Mouse (Mus musculus): Measurements from ENCODE around the gene Syk. TPM values are rescaled to one million over a fixed set of nuclear protein-coding genes. Genes with fewer than 3 reads are reported as not detected.

Syk gene
- polyA plus RNA-seq, 1 experiment: 2.7 TPM

GRCm38 (mm10) chr13:52557421-52557820 is 25.6 kb upstream of the Syk start:
- H3K4me3 ChIP-seq (ENCODE audit: insufficient read depth, low read depth, low read length): no peak overlapping the region
- no peak overlapping the region for H3K27ac ChIP-seq (replicated peaks; ENCODE audit: low read depth, low read length)
- no peaks in the 10 kb centered on the region for H3K4me1 ChIP-seq (ENCODE audit: control insufficient read depth, insufficient read depth, insufficient read length, low read length)

- Histone ChIP-seq H3K4me1 (ENCODE audit: control insufficient read depth, insufficient read depth, insufficient read length, low read length) (no peaks in the 10 kb centered on the region), H3K4me3 (ENCODE audit: insufficient read depth, low read depth, low read length) (no peak overlapping the region), H3K27ac (replicated peaks; ENCODE audit: low read depth, low read length) (no peak overlapping the region)
Measured at GRCm38 (mm10) chr13:52561367-52562165, 21.4 kb upstream of the Syk start.

- Histone ChIP-seq H3K4me3 (ENCODE audit: insufficient read depth, low read depth, low read length) (no peak overlapping the region), H3K27ac (replicated peaks; ENCODE audit: low read depth, low read length) (no peak overlapping the region), H3K4me1 (ENCODE audit: control insufficient read depth, insufficient read depth, insufficient read length, low read length) (no peaks in the 10 kb centered on the region)
Measured at GRCm38 (mm10) chr13:52562166-52562571, 20.8 kb upstream of the Syk start.

- H3K27ac ChIP-seq (replicated peaks; ENCODE audit: low read depth, low read length): no peak overlapping the region
- no peak overlapping the region for H3K4me3 ChIP-seq (ENCODE audit: insufficient read depth, low read depth, low read length)
- no peaks in the 10 kb centered on the region for H3K4me1 ChIP-seq (ENCODE audit: control insufficient read depth, insufficient read depth, insufficient read length, low read length)
Measured at GRCm38 (mm10) chr13:52565103-52565739, 17.8 kb upstream of the Syk start.

GRCm38 (mm10) chr13:52566188-52566760 is 16.7 kb upstream of the Syk start:
- Histone ChIP-seq H3K27ac (replicated peaks; ENCODE audit: low read depth, low read length) (no peak overlapping the region), H3K4me1 (ENCODE audit: control insufficient read depth, insufficient read depth, insufficient read length, low read length) (no peaks in the 10 kb centered on the region), H3K4me3 (ENCODE audit: insufficient read depth, low read depth, low read length) (no peak overlapping the region)

GRCm38 (mm10) chr13:52566777-52567176 is 16.2 kb upstream of the Syk start:
- Histone ChIP-seq H3K4me3 (ENCODE audit: insufficient read depth, low read depth, low read length) (no peak overlapping the region), H3K4me1 (ENCODE audit: control insufficient read depth, insufficient read depth, insufficient read length, low read length) (no peaks in the 10 kb centered on the region), H3K27ac (replicated peaks; ENCODE audit: low read depth, low read length) (no peak overlapping the region)

GRCm38 (mm10) chr13:52569194-52569769 is 13.7 kb upstream of the Syk start:
- no peaks in the 10 kb centered on the region for H3K4me1 ChIP-seq (ENCODE audit: control insufficient read depth, insufficient read depth, insufficient read length, low read length)
- no peak overlapping the region for H3K27ac ChIP-seq (replicated peaks; ENCODE audit: low read depth, low read length)
- H3K4me3 ChIP-seq (ENCODE audit: insufficient read depth, low read depth, low read length): no peak overlapping the region

GRCm38 (mm10) chr13:52570276-52570675 is 12.7 kb upstream of the Syk start:
- no peak overlapping the region for H3K27ac ChIP-seq (replicated peaks; ENCODE audit: low read depth, low read length)
- H3K4me3 ChIP-seq (ENCODE audit: insufficient read depth, low read depth, low read length): no peak overlapping the region
- no peaks in the 10 kb centered on the region for H3K4me1 ChIP-seq (ENCODE audit: control insufficient read depth, insufficient read depth, insufficient read length, low read length)

GRCm38 (mm10) chr13:52571591-52572384 is 11.2 kb upstream of the Syk start:
- no peak overlapping the region for H3K4me3 ChIP-seq (ENCODE audit: insufficient read depth, low read depth, low read length)
- H3K4me1 ChIP-seq (ENCODE audit: control insufficient read depth, insufficient read depth, insufficient read length, low read length): no peaks in the 10 kb centered on the region
- H3K27ac ChIP-seq (replicated peaks; ENCODE audit: low read depth, low read length): peak overlapping the region; percentile 81

GRCm38 (mm10) chr13:52572451-52573446 is 10.2 kb upstream of the Syk start:
- Histone ChIP-seq H3K4me3 (ENCODE audit: insufficient read depth, low read depth, low read length) (no peak overlapping the region), H3K27ac (replicated peaks; ENCODE audit: low read depth, low read length) (peak overlapping the region; percentile 90)

GRCm38 (mm10) chr13:52574311-52574710 is 8.7 kb upstream of the Syk start:
- Histone ChIP-seq H3K27ac (replicated peaks; ENCODE audit: low read depth, low read length) (no peak overlapping the region), H3K4me1 (ENCODE audit: control insufficient read depth, insufficient read depth, insufficient read length, low read length) (no peaks in the 10 kb centered on the region), H3K4me3 (ENCODE audit: insufficient read depth, low read depth, low read length) (no peak overlapping the region)

More at GRCm38 (mm10) chr13:52572451-52573446, 10.2 kb upstream of the Syk start:
- H3K4me1 ChIP-seq (ENCODE audit: control insufficient read depth, insufficient read depth, insufficient read length, low read length): no peaks in the 10 kb centered on the region

- H3K27ac ChIP-seq (replicated peaks; ENCODE audit: low read depth, low read length): peak overlapping the region; percentile 56; the same call in 1 of the 2 replicates
Measured at GRCm38 (mm10) chr13:52575483-52575882, 7.5 kb upstream of the Syk start.

GRCm38 (mm10) chr13:52576021-52576614 is 6.9 kb upstream of the Syk start:
- Histone ChIP-seq H3K4me1 (ENCODE audit: control insufficient read depth, insufficient read depth, insufficient read length, low read length) (no peaks in the 10 kb centered on the region), H3K27ac (replicated peaks; ENCODE audit: low read depth, low read length) (peak overlapping the region; percentile 56), H3K4me3 (ENCODE audit: insufficient read depth, low read depth, low read length) (no peak overlapping the region)

More at GRCm38 (mm10) chr13:52575483-52575882, 7.5 kb upstream of the Syk start:
- Histone ChIP-seq H3K4me1 (ENCODE audit: control insufficient read depth, insufficient read depth, insufficient read length, low read length) (no peaks in the 10 kb centered on the region), H3K4me3 (ENCODE audit: insufficient read depth, low read depth, low read length) (no peak overlapping the region)

Measured in brown adipose tissue, adult 24 weeks (tissue).